Comparison of ENCODE assay signal across 15 mouse cellular contexts in the genomic region with DNA sequence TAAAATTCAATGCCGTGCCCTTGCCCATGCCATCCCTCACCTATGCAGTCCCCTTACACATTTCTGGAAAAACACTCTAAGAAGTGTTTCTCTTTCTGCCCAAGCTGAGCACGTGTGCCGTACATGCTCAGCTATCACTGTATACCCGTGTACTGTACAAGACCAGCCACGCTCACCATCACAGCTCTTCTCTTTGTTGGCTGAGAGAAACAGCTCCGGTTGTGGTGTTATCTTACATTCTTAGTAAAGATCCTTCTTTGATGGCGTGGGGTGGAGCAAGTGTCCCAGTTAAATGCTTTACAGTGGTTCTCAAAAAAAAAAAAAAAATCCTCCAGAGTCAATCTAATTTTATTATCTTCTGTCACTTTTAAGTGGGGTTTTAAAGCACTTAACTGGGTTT.
"Had no signal": no experiment of that assay in that cellular context is flagged by ENCODE, and none has a peak within 500 bp of the region (broad histone marks: within the 10 kb centered on the region; RNA-seq: fewer than 3 reads in every experiment).

No protein-coding gene starts in this region.

- H3K27me3 ChIP-seq: lung, embryonic 15.5 days; midbrain, embryonic 13.5 days; midbrain, embryonic 15.5 days; neural tube, embryonic 12.5 days; stomach, embryonic 15.5 days had no signal

- H3K9me3 ChIP-seq: lung, embryonic 15.5 days; megakaryocyte, embryonic 14.5 days; midbrain, embryonic 13.5 days; midbrain, embryonic 15.5 days; neural tube, embryonic 12.5 days; stomach, embryonic 15.5 days had no signal

- H3K36me3 ChIP-seq: lung, embryonic 15.5 days; midbrain, embryonic 13.5 days; midbrain, embryonic 15.5 days; neural tube, embryonic 12.5 days; stomach, embryonic 15.5 days had no signal

- H3K4me3 ChIP-seq: lung, embryonic 15.5 days; megakaryocyte, embryonic 14.5 days; midbrain, embryonic 13.5 days; midbrain, embryonic 15.5 days; neural tube, embryonic 12.5 days; stomach, embryonic 15.5 days had no signal

- H3K4me2 ChIP-seq: lung, embryonic 15.5 days; midbrain, embryonic 11.5 days; midbrain, embryonic 13.5 days; midbrain, embryonic 15.5 days; neural tube, embryonic 12.5 days; stomach, embryonic 15.5 days had no signal

- H3K27ac ChIP-seq: lung, embryonic 15.5 days; macrophage; midbrain, embryonic 13.5 days; midbrain, embryonic 15.5 days; neural tube, embryonic 12.5 days; stomach, embryonic 15.5 days had no signal

- DNase-seq: lung, postnatal 14 days; lung, postnatal 36 days; right cerebral cortex, postnatal 14 days; thymus, adult 2 months; thymus, postnatal 25 days; thymus, postnatal 4 days had no signal

- H3K9ac ChIP-seq: lung, embryonic 15.5 days; midbrain, embryonic 13.5 days; midbrain, embryonic 15.5 days; neural tube, embryonic 12.5 days; stomach, embryonic 15.5 days had no signal

- H3K4me1 ChIP-seq: midbrain, embryonic 15.5 days had no signal

- ATAC-seq: lung, postnatal 0 days; midbrain, embryonic 13.5 days; midbrain, embryonic 15.5 days had no signal
